Mouse (Mus musculus) c-Kit-negative CD71-positive TER-119-positive erythroid progenitor cells, embryonic 14.5 days (primary cell): Measurements from ENCODE around the gene Myl4.
A peak's percentile ranks its signal among the peaks of the same experiment; 100 is the strongest.
"Not testable (repeated sequence)": the region's sequence is repeated elsewhere in the genome, so short reads cannot be mapped to it uniquely, and the experiment has no call there.

ENCODE experiments used
- DNase-seq: peaks from one replicate; pipeline ENCODE4 v3.0.0-alpha.2; 2013; ENCODE audit warnings: low read depth, low spot score

Myl4 gene

DNA sequence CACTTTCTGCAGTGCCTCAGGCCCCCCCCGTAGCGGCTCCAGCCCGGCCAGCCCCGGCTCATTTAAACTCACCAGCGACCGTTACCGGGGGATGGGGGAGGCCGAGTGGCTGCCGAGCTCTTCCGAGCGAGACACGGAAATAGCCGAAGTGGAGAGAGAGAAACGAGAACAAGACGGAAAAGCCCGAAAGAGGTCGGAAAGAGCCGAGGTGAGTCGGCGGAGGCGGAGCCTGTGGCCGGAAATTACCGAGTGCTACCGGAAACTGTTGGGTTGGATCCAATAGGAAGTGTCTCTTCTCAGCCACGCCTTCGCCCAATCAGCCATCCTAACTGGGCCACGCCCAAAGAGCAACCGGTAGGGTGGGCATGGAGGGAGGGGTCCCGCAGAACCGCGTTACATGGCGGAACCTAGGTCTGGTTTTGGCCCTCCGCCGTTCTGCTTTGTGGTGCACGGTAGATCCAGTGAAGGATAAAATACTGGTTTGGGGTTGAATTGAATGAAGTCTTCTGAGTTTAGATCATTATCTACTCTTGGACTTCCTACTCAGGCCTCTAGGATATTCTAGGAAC, at the start of gene Myl4, which contains the start of gene Cdc27:
Gene Myl4, plus strand, starts transcription at position 258 of the 569 bp plus-strand sequence.
Gene Cdc27, minus strand, starts transcription at position 215 of the 569 bp plus-strand sequence.
- DNase-seq, result peak; percentile 99

DNA sequence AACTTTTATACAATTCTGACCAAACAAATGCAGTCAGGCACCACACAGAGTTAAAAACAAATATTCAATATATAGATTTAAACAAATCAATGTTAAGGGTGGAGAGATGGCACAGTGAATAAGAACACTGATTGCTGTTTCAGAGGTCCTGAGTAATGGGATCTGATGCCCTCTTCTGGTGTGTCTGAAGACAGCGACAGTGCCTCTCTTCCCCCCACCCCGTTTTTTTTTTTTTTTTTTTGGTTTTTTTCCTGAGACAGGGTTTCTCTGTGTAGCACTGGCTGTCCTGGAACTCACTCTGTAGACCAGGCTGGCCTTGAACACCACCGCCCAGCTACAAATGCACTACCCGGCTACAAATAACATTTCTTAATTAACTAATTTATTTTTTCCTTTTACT, 42.0 kb upstream of the Myl4 start:
- DNase-seq, result no peak

DNA sequence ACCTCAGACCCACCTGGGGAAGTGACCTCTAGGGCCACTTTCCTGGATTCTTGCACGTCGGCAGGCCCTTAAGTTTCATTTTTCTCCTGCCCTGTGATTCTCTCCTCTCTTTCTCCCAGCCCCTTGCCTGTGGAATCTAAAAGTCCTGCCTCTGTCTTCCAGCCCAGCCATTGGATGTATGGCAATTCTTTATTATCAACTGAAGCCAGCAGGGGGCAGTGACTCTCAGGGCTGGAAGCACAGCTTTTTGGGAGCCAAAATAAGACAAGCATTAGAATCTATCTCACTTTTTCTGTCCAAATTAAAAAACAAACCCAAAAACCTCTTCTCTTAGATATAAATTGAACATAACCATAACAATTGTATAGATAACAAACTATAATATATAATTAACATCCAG, 39.9 kb upstream of the Myl4 start:
- peak; percentile 3 for DNase-seq

DNA sequence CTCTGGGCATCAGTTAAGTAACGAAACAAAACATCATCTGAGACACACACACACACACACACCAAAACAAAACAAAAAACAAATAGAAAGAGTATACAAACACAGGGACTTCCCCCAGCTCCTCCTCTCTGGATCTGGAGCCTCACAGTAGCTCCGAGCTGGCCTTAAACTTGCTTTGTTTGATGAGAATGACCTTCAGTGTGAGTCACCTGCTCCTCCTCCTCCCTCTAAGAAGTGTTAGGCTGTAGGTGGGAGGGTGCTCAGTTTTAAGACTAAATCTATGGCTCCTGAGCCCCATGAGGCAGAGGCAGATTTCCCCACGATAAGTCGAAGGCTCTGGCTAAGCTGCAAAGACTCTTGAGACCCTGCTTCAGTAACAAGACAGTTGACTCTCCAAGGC, 38.0 kb upstream of the Myl4 start:
- DNase-seq, result no peak

DNA sequence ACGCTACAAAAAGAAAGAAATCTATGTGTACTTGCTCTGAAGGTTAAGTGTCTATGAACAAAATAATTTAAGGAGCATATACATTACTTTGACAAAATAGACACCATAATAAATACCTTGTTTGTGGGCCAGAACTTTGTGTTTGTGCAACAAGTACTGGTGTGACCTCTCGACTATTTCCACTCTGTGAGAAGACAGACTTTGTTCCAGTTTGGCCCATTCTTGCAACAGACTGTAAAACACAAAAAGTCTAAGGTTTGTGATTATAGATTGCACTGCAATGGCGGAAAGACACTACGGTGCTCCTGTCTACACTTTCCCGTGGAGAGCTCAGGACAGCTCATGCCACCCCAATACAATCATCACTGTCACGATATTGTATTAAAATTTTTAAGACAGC, 24.5 kb upstream of the Myl4 start:
- no peak for DNase-seq

DNA sequence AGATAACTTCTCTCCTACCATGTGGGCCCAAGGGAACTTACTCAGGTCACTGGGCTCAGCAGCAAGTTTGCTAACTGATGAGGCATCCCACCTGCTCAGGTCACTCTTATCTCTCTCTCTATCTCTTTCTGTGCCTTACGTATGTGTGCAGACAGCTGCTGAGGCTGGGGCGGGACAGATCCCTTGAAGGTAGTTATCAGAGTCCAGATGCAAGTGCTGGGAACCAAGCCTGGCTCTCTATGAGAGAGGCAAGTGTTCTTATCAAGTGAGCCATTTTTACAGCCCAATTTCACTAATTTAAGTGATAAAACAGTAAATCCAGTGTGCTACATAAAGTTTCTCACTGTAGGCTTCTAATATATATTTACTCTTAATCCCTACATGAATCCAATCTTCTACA, 13.6 kb upstream of the Myl4 start:
- DNase-seq, result no peak

DNA sequence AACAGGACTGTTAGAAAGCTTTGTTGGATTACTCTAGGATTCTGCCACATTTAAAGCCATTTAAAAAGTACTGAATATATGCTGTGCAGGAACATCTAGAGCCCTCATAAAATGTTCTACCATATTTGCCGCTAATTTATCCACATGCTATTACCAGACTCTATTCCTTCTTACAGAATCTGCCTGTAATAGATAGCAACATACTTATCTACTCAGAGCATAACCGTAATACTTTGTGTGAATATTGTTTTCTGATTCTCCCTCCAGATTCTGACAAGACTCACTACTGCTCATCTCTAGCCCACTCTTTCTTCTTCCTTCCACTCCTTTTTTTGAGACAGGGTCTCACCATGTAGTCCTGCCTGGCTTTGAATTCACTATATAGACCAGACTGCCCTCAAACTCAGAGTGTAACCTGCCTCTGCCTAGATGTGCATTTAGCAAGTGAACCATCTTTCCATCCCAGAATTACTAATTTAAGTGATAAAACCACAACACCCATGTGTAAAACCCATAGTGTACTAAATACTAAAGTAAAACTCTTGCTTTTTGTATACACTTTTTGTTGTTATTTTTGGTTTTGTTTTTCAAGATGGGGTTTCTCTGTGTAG, 12.4 kb upstream of the Myl4 start:
- no peak for DNase-seq

DNA sequence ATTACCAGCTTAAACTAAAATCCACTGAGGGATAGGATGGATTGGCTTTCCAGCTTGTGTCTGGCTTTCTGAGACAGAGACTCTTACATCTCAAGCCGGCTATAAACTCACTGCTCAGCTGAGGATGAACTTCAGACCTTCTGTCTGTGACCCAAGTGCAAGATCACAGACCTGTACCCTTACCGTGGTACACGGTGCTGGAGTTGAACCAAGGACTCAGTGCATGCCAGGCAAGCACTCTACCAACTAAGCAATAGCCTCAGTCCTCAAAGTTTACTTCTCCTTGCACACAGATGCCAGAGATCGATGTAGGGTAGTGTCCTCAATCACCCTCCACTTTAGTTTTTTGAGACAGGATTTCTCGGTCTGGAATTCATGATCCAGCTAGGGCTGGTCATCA, 10.7 kb upstream of the Myl4 start:
- no peak for DNase-seq

DNA sequence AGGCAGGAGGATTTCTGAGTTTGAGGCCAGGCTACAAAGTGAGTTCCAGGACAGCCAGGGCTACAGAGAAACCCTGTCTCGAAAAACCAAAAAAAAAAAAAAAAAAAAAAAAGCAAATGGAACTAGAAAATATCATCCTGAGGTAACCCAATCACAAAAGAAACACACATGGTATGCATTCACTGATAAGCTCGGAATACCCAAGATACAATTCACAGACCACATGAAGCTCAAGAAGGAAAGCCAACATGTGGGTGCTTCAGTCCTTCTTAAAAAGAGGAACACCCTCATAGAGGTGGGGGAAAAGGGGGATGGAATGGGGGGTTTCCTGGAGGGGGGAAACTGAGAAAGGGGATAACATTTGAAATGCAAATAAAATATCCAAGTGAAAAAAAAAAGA, 7.1 kb upstream of the Myl4 start:
- not testable (repeated sequence) for DNase-seq

DNA sequence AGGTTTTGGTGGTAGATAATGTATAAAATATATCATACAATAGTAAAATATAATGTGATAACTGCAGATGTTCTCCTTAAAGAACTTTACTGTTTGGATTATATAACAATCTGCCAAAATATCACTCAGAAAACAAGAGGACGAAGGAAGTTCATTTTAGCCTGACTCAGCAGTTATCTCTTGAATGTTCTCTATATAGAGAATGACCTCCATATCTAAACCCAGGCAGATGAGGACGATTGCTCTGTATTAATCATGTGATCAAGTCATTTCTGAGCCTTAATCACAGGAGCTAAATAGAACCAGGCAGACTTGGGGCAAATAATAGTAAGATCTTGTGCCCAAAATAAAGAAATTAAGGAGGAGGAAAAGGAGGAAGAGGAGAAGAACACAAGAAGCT, 6.0 kb upstream of the Myl4 start:
- no peak for DNase-seq

DNA sequence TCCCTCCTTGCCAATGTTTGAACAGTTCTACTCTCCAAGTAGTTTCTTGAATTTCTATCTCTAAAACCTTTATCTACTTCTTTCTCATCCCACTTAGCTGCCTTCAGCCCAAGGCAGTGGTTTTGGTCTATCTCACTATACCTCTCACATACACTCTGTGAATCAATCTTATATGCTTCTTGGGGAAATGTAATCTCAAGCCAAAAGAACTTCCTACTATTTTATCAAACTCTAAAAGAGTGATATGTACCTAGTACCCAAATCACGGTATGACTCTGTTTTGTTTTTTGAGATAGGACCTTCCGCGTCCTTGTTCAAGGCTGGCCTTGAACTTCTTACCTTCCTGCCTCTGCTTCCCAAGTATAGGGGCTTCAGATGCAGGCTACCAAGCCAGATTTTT, 3.0 kb upstream of the Myl4 start:
- DNase-seq, result no peak

DNA sequence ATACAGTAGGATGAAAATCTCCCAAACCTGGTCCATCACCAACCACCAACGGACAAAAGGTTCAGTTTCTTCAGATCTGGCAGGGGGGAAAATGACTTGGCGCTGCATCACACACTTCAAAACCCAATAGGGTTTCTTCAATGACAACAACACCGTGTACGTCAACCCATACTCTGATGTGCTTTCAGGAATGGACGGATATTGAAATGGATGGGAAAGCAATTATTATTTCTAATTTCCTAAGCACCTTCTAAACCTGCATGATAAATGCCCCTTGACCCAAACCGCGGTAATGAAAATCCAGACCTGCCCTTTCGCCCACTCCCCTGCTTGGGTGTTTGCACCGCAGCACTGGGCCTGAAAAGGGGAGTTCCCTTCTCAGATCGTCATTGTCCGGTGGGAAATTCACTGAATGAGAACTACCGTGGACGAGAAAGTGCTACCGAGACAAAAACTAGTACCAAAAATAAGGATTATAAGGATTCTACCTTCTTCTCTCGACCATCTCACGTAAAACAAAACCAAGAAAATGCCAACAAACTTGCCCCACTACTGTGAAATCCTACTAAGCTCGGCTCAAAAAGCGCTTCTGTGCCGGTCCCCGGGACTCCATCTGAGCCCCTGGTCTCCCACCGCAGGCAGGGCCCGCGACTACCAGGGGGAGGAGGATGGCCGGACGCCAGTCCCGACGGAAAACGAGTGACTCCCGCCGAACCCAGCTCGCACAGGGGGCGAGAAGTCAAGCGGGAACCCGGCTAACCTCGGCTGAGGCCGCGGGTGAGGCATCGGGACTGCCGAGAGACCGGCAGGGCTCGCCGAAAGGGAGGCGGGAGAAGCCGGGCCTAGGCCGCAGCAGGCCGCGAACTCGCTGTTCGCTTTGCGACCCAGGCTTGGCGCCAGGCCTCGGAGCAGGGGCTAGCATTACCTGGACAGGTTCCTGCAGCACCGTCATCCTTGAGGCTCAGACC, 741 bp upstream of the Myl4 start:
- DNase-seq, result peak; percentile 38

DNA sequence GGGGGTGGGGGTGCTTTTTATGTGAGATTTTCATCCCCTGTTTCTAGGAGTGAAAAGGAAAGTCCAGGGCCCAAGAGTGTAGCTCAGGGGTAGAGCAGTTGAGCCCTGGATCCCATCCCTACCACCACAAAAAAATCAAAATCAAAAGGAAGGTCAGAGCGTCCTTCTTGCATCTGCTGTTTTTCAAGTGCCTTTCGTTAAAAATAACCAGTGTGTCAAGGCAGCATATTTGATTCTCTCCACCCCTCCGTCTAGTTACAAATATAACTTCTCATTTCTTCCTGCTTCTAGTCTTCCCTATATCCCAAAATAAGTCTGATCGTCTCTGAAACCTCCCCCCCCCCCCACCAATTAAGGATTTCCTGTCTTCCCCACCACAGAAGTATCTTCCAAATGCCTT, 7.6 kb downstream of the Myl4 start:
- no peak for DNase-seq

DNA sequence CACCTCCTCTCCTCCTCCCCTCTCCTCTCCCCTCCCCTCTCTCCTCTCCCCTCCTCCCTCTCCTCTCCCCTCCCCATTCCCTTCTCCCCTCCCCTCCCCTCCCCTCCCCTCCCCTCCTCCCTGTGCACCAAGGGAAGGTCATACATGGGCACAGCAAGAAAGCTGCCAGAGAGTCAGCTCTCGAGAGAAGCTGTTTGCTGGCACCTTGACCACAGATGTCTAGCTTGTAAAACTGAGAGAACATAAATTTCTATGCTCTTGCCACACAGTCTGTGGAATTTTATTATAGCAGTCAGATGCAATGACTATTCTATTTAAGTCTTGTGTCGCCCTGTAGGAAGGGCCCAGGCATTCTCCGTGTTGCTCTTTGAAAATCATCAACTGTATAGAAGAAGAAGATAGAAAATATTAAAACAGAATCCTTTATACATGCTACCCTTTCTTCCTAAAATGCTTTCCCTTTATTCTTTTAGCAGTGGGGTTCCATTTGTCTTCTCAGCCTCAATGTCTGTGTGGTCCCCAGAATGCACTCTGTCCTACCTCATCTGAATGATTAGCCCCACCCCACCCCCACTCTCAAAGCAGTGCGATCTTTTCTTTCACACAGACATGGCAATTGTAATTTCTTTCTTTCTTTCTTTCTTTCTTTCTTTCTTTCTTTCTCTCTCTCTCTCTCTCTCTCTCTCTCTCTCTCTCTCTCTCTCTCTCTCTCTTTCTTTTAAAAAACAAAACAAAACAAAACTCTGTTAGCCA, 8.4 kb downstream of the Myl4 start:
- DNase-seq, result no peak

DNA sequence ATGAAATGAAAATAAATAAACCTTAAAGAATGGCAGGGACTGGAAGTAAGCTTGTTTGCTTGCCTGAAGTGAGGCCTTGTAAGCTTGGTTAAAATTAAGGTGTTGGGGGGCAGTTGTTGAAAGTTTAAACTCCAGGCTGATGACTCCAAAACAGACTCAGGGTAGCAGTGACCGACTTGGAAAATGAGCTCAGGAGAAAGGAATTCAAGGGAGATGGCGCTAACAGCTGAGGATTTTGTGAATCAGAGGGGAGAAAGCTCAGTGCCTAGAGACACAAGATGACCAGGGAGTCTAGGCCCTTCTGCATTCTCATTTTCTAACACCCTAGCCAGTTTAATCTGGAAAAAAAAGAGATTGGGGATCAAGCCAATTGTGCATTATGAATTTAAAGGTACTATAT, 10.5 kb downstream of the Myl4 start:
- DNase-seq, result no peak

DNA sequence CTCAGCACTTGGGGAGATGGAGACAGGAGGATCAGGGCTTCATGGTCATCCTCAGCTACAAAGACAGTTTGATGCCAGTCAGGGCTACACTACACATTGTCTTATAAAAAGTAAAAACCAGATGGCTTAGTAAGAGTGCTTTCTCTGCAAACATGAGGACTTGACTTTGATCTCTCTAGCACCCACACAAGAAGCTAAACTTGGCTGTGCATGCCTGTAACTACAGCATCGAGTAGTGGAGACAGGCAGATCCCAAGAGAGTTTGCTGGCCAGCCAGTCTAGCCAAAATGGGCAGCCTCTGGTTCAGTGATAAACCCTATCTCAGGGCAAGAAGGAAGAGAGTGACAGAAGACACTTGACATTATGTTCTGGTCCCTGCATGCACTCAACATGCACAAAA, 13.0 kb downstream of the Myl4 start:
- DNase-seq, result no peak

DNA sequence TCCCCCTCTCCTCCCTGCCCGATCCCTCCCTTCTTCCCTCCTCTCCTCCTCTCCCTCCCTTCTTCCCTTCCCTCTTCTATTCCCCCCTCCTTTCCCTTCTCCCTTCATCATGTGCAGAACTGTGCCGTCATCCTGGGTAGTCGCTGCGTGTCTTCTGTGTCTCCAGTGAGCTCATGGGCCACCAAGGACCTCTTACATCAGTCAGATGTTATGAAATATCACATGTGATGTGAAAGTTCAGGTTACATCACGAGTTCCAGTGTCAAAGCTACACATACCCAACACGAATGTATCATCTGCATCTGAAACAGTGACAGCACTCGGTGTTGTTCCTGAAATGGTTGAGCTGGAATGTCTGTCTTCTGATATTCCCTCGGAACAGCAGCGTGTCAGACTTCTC, 14.7 kb downstream of the Myl4 start:
- no peak for DNase-seq

DNA sequence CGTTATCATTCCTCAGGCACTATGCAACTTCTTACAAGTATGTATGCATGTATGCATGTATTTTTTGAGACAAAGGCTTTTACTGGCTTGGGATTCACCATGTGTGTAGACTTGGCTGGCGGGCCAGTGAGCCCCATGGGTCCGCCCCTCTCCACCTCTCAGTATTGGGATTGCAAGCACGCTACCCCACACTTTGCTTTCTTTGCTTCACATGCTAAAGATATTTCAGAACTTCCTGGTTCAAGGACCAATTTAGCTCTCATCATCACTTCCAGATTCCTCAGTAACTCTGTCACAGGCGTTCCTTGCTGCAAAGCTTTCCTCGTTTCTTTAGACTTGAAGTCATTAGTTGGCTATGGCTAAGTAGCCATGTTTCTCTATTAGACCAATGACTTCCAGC, 15.6 kb downstream of the Myl4 start:
- DNase-seq, result no peak

DNA sequence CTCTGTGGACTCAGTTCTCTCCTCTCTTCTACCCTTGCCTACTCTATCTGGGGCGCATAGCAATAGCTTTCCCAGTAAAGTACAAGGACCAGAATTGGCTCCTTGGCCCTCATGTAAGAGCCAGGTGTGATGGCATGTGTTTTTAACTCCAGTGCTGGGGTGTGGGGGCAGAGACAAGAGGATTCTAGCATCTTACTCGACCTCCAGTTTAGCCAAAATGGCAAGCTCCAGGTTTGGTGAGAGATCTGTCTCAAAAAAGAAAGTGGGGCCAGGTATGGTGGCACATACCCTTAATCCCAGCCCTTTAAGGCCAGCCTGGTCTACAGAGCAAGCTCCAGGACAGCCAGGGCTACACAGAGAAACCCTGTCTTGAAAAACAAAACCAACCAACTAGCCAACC, 16.3 kb downstream of the Myl4 start:
- DNase-seq, result no peak

DNA sequence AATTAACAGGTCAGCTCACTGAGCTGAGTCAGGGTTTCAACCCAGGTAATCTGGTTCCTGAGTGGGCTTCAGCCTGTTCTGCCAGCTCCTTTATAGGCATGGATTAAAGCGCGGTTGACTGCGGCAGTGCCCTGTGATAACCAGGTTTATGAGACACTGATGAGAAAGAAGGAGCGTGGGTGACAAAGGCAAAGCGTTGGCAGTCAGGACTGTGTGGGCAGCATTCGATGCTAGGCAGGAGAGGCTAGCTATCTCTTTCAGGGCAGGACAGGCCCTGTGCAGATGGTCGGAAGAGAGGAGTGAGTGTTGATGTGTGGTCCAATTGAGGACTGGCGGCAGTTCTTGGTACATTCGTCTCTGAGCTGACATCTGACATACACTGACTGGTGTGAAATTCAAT, 17.3 kb downstream of the Myl4 start:
- DNase-seq, result no peak

DNA sequence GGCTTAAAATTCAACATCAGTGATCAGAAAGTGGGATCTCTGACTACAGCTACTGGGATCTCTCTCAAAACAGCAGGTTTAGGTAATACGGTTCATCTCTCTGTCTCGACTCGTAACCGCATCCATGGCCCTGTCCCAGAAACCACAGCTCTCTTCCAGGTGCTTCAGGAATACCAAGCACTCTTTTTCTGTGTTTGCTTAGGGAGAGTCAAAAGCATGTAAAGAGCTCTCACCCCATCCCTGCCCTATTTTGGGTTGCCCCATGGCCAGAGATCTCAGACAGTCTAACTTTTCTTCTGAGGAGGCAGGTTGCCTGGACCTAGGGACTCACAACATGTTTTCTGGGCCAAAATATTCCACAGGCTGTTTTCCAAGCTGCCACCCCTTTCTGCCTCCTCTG, 17.9 kb downstream of the Myl4 start:
- no peak for DNase-seq

DNA sequence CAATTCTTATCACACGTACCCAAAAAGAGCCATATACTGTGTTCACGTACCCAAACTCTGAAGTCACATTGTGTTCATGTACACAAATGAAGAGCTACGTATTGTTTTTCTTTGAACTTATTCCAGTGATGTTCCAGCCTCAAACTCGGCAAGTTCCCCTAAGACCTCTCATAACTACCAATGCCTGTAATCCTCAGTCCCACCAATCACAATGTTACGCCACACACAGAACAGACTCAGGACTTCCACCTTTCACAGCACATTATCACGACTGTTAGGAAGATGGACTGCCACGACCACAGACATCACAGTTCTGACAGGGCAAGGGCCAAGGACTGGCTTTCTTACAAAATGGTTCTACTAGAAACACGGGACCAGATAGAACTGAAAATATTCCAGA, 20.1 kb downstream of the Myl4 start:
- DNase-seq, result not testable (repeated sequence)
